Mouse (Mus musculus) monocyte, adult 5-6 weeks (primary cell): Measurements from ENCODE around the gene Hnrnpa1. TPM values are rescaled to one million over a fixed set of nuclear protein-coding genes. Genes with fewer than 3 reads are reported as not detected.

Source experiments
- ATAC-seq: fragments of 153-309, 156-312 bp; replicated peaks from 2 replicates; pipeline ENCODE4 v1.8.0; 2017; ENCODE audit warnings: mild to moderate bottlenecking; ENCODE audit not compliant: low TSS enrichment, insufficient number of reproducible peaks, severe bottlenecking, poor library complexity, low FRiP score
- total RNA-seq: library from RNA; stranded (forward); fragments of 200-1000, 200-491, 200-594 nt; gene quantifications from 3 replicates; pipeline ENCODE4 v1.2.3, GENCODE M21; 2017

Gene Hnrnpa1
- total RNA-seq, 1 experiment from 2014 or later, result 520 TPM

- ATAC-seq, result no peak
Observed at GRCm38 (mm10) chr15:103295851-103296250, 55.6 kb downstream of the Hnrnpa1 start.

Other genes with a start within 250 kb of the Hnrnpa1 start
- not detected in 3 replicates for gene Hoxc8, start 249.8 kb upstream of the Hnrnpa1 start, total RNA-seq
- gene Hoxc6, start 242.2 kb upstream of the Hnrnpa1 start, total RNA-seq, result not detected in 3 replicates
- 0.57 TPM in 1 of 3 replicates, not detected in the others for gene Hoxc4, start 221.5 kb upstream of the Hnrnpa1 start, total RNA-seq
- 3.2 to 7.1 TPM (median 5.3 TPM) in 3 replicates for gene Smug1, start 73.3 kb upstream of the Hnrnpa1 start, total RNA-seq
- gene Cbx5, start 616 bp upstream of the Hnrnpa1 start, total RNA-seq, result 13.2 to 43.8 TPM (median 33.9 TPM) in 3 replicates
- gene Nfe2, start 18.0 kb downstream of the Hnrnpa1 start, total RNA-seq, result 85.2 to 136 TPM (median 112 TPM) in 3 replicates
- 47.5 to 52.5 TPM (median 50.3 TPM) in 3 replicates for gene Copz1, start 32.3 kb downstream of the Hnrnpa1 start, total RNA-seq
- 0.53 to 1.2 TPM (median 0.87 TPM) in 3 replicates for gene Gpr84, start 70.2 kb downstream of the Hnrnpa1 start, total RNA-seq
- gene Zfp385a, start 99.7 kb downstream of the Hnrnpa1 start, total RNA-seq, result 0.85 to 3.7 TPM (median 1.7 TPM) in 3 replicates
- gene Itga5, start 126.3 kb downstream of the Hnrnpa1 start, total RNA-seq, result 3.1 to 26.6 TPM (median 11.4 TPM) in 3 replicates
- gene Gtsf1, start 190.0 kb downstream of the Hnrnpa1 start, total RNA-seq, result not detected in 3 replicates
- gene Gtsf2, start 208.0 kb downstream of the Hnrnpa1 start, total RNA-seq, result 4.0 TPM in 1 of 3 replicates, not detected in the others
- gene Nckap1l, start 213.4 kb downstream of the Hnrnpa1 start, total RNA-seq, result 272 to 295 TPM (median 278 TPM) in 3 replicates